Mouse (Mus musculus) adrenal gland, adult 18-20 months (tissue): ENCODE results near the gene Micall1. TPM values are rescaled to one million over a fixed set of nuclear protein-coding genes. Genes with fewer than 3 reads are reported as not detected.
A peak's percentile ranks its signal among the peaks of the same experiment; 100 is the strongest.

ENCODE experiments used
- DNase-seq, 2 experiments: peaks; one replicate each; pipeline ENCODE4 v3.0.0; 2021 to 2022; ENCODE audit warnings: low spot score in 2 of 2
- long read RNA-seq, 2 experiments: library from polyadenylated mRNA; stranded (forward); transcript quantifications; one replicate each; pipeline ENCODE4 v2.0.0; 2021
- total RNA-seq, 2 experiments: library from RNA; stranded (reverse); gene quantifications; 1 replicate in 1 of 2; 2 replicates in 1 of 2; pipeline ENCODE4 v1.2.3; 2021

Gene Micall1
- 10 to 100 TPM; 39.0 to 45.5 TPM for total RNA-seq
- long read RNA-seq, experiment 1, transcript Micall1-207 (3 exons, 700 nt), result major isoform, 5 of 16 reads
- long read RNA-seq, experiment 1, partial matches to known transcripts, result 3 of 16 reads
- long read RNA-seq, experiment 1, other reads (novel, unspliced or antisense), result 7 of 16 reads
- long read RNA-seq, experiment 2, transcript Micall1-207 (3 exons, 700 nt), result major isoform, 13 of 53 reads
- long read RNA-seq, experiment 2, transcript Micall1-208 (2 exons, 605 nt), result minor isoform, 5 of 53 reads
- long read RNA-seq, experiment 2, partial matches to known transcripts, result 6 of 53 reads
- long read RNA-seq, experiment 2, other reads (novel, unspliced or antisense), result 25 of 53 reads

- DNase-seq, result peak; percentile 82 to 87
These were observed at the start of gene Micall1 for GRCm38 (mm10) chr15:79108421-79109320. Gene Micall1, plus strand, starts transcription at chr15:79108898.

DNA sequence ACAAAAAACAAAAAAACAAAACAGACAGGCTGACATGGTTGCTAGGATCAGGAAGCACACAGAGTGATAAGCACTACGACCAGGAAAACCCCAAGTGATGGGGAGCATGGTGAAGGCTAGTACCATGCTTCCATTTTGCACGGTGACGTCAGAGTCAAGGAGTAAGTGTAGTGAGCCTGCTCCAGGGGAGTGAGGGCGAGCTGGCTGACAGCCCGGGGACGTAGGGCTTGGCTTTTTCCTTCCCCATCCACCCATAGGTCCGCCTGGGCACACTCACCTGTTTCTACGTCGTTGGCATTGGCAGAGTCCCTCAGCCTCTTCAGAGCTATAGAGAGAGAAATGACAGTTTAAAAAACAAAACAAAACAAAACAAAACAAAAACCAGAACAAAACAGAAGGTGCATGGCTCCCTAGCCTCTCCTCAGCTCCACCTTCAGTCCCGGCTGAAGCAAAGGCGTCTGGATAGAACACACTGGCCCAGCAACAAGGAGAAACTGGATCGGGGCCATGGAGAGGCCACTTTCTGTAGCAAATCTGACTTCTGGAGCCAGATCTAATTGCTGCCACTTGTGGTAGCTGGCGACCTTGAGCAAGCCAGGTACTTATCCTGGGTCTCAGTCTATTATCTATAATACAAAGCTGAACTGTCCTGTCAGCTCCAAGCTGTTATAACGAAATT is 47.7 kb upstream of the Micall1 start:
- DNase-seq, result no peak

- peak; percentile 87 for DNase-seq
These were observed 46.1 kb upstream of the Micall1 start, which contains the start of gene Ankrd54 for GRCm38 (mm10) chr15:79062376-79063159. Gene Ankrd54, minus strand, starts transcription at chr15:79062893.

- no peak for DNase-seq
These were observed 45.4 kb upstream of the Micall1 start for GRCm38 (mm10) chr15:79063160-79063740.

DNA sequence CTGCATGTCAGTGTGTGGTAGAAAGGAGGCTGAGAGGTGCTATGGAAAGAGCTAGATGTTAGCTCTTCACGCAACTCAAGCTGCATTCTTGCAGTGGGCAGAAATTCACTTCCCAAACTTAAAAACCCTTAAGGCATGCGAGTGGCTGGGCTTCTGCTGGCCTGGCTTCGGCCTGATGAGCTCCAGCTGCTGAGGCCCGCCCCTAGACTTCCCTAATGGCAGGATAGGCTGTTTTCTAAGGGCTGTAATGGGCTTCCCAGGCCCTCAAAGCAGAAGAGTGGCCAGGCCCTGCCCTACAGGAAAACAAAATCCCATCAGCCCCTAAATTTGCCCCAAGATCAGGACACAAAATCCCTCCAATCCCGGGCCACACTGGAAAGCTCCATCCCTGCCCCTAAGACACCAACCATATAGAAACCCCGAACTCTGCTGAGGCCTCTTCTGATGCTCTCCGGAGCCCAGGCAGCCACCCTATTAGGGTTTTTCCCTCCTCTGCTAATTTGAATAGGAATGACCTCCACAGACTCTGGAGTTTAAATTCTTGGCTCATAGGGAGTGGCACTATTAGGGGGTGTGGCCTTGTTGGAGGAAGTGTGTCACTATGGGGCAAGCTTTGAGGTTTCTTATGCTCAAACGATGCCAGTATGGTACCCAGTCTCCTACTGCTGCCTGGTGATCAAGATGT is 43.5 kb upstream of the Micall1 start:
- no peak for DNase-seq

GRCm38 (mm10) chr15:79066276-79066675 is 42.4 kb upstream of the Micall1 start:
- DNase-seq, result no peak

GRCm38 (mm10) chr15:79067631-79068030 is 41.1 kb upstream of the Micall1 start:
- DNase-seq, result no peak

GRCm38 (mm10) chr15:79068416-79068815 is 40.3 kb upstream of the Micall1 start:
- no peak for DNase-seq

GRCm38 (mm10) chr15:79071117-79072039 is 37.3 kb upstream of the Micall1 start:
- peak in 1 of 2 experiments; percentile 33 for DNase-seq

DNA sequence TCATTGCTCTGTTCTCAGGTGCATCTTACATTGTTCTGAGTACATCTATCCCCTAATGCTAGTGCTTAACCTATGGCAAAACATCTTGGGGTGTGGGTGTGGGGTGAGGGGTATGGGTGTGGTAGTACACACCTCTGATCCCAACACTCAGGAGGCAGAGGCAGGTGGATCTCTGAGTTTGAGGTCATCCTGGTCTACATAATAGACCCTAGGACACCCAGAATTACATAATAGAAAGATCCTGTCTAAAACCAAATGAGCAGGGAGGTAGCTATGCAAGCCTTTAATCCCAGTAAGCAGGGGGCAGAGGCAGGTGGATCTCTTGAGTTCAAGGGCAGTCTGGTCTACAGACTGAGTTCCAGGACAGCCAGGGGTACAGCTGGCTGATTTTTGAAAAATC is 34.9 kb upstream of the Micall1 start:
- no peak for DNase-seq

DNA sequence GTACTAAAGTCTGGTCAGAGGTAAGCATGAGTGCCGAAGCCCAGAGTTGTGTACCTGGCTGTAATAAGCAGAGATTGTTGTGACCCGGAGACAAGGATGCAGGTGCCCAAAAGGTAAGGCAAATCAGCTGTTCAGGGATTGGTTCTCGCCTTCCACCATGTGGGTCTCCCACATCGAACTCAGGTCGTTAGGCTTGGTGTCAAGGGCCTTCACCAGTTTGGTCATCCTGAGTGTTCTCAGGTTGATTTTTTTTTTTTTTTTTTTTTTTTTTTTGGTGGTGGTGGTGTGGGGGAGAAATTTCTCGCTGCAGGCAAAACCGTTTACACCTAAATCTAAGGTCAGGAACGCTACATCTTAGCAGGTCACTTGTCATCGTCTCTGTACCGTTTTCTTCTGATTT is 34.3 kb upstream of the Micall1 start:
- no peak for DNase-seq

GRCm38 (mm10) chr15:79074913-79075532 is 33.7 kb upstream of the Micall1 start, which contains the start of gene Eif3l:
Gene Eif3l, plus strand, starts transcription at chr15:79075179.
- peak; percentile 83 for DNase-seq

DNA sequence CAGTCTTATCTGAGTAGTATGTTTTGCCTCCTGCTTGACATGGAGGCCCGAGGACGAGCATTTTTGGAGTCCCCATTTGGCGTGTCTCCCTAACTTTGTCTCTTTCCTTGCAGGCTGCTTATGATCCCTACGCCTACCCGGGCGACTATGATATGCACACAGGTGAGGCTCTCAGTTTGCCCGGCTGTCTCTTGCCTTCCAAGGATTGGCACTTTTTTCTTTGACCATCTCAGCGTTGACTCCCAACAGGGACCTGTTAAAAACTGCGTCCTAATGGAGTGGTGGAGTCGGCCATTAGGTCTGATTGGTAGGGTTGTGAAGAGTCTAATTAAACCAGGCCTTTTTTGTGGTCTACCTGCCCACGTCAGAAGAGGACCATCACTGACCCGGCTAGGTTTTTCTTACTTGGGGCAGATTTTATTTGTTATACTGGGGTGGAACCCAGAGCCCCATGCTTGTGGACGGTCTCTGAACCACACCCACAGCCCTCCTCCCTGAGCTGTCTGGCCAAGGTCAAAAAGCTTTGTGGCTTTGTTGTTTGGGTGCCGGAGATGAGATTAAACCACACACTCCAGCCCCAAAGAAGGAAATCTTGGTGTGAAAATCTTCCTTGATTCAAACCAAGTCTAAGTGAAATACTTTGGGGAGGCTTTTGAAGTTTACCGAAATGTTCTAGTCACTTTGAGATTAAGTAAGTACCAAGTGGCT is 32.9 kb upstream of the Micall1 start:
- DNase-seq, result no peak

- no peak for DNase-seq
These were observed 29.1 kb upstream of the Micall1 start for GRCm38 (mm10) chr15:79079567-79079966.

- DNase-seq, result no peak
These were observed 16.4 kb upstream of the Micall1 start for GRCm38 (mm10) chr15:79092284-79092683.

- DNase-seq, result no peak
These were observed 15.4 kb upstream of the Micall1 start for GRCm38 (mm10) chr15:79093083-79093839.

- DNase-seq, result no peak
These were observed 13.2 kb upstream of the Micall1 start for GRCm38 (mm10) chr15:79095483-79095882.
